Mouse (Mus musculus): Measurements from ENCODE around the gene Dpy19l2. TPM values are rescaled to one million over a fixed set of nuclear protein-coding genes. Genes with fewer than 3 reads are reported as not detected.
A peak's percentile ranks its signal among the peaks of the same experiment; 100 is the strongest.
"Not testable (repeated sequence)": the region's sequence is repeated elsewhere in the genome, so short reads cannot be mapped to it uniquely, and the experiment has no call there.

Dpy19l2 gene
- 0.08 TPM in 2 replicates for polyA plus RNA-seq (2014; fragmentation: Nextera tagmentation; extraction: Ambion mirVana)

- H3K4me2 ChIP-seq, result peak within 1 kb of the TSS; percentile 71
- peak; percentile 39; the same call in 1 of the 2 replicates for ATAC-seq (replicated peaks; ENCODE audit: low FRiP score)
- H3K27ac ChIP-seq (ENCODE audit: low read depth, low read length), result no peak within 1 kb of the TSS
- H3K9me3 ChIP-seq (ENCODE audit: control insufficient read depth, low read length), result no peaks in the 10 kb centered on the region
- H3K4me3 ChIP-seq (ENCODE audit: low read depth, low read length), result peak within 1 kb of the TSS; percentile 44
- H3K9ac ChIP-seq (ENCODE audit: low read depth, low read length), result 0 out of 2 replicates have a peak within 1 kb of the TSS, but pooled peaks have one; percentile 4
- DNase-seq (ENCODE audit: low spot score), result no peak
- no peaks in the 10 kb centered on the region for H3K36me3 ChIP-seq (ENCODE audit: control insufficient read depth, insufficient read depth, low read length)
- no peaks in the 10 kb centered on the region for H3K4me1 ChIP-seq (replicated peaks; ENCODE audit: control insufficient read depth, insufficient read depth, low read length)
- WGBS, result 2% methylated on average over 45 of the region's 45 CpGs
- peaks cover 5% of the 10 kb centered on the region; the same call in 1 of the 2 replicates for H3K27me3 ChIP-seq (replicated peaks; ENCODE audit: control insufficient read depth, insufficient read depth, low read length)
These were observed at the start of gene Dpy19l2 for GRCm38 (mm10) chr9:24695700-24696404. Gene Dpy19l2, minus strand, starts transcription at chr9:24696293.

GRCm38 (mm10) chr9:24744958-24745357 is 48.9 kb upstream of the Dpy19l2 start:
- 86% methylated on average over 5 of the region's 5 CpGs for WGBS
- no peaks in the 10 kb centered on the region for H3K4me1 ChIP-seq (replicated peaks; ENCODE audit: control insufficient read depth, insufficient read depth, low read length)

DNA sequence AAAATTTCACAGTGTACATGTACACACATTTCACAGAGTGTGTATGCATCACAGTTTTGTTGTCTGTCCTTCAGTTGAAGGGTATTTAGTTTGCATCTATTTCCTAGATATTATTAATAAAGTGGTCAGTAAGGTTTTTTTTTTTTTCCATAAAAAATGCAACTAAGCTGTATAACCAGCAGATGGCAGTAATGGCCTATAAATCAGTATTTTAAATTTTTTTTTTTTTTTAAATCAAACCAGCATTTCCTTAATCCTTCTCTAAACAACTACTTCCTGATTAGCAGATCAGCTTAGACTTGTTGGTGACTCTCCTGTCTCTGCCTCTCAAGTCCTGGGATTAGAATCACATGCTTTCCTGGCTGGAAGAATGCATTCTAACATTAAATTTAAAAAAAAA is 5.2 kb upstream of the Dpy19l2 start:
- no peak for ATAC-seq (replicated peaks; ENCODE audit: low FRiP score)
- H3K9me3 ChIP-seq (ENCODE audit: control insufficient read depth, low read length), result no peaks in the 10 kb centered on the region
- no peak for DNase-seq (ENCODE audit: low spot score)

More at GRCm38 (mm10) chr9:24744958-24745357, 48.9 kb upstream of the Dpy19l2 start:
- no peak overlapping the region for H3K4me3 ChIP-seq (ENCODE audit: low read depth, low read length)
- ATAC-seq (replicated peaks; ENCODE audit: low FRiP score) (no peak), DNase-seq (ENCODE audit: low spot score) (no peak)
- H3K27me3 ChIP-seq (replicated peaks; ENCODE audit: control insufficient read depth, insufficient read depth, low read length), result no peaks in the 10 kb centered on the region
- H3K9ac ChIP-seq (ENCODE audit: low read depth, low read length), result no peak overlapping the region
- no peaks in the 10 kb centered on the region for H3K36me3 ChIP-seq (ENCODE audit: control insufficient read depth, insufficient read depth, low read length)
- no peak overlapping the region for H3K4me2 ChIP-seq
- H3K9me3 ChIP-seq (ENCODE audit: control insufficient read depth, low read length), result no peaks in the 10 kb centered on the region
- H3K27ac ChIP-seq (ENCODE audit: low read depth, low read length), result no peak overlapping the region

GRCm38 (mm10) chr9:24696405-24696778 is 299 bp upstream of the Dpy19l2 start:
- Histone ChIP-seq H3K4me1 (replicated peaks; ENCODE audit: control insufficient read depth, insufficient read depth, low read length) (no peaks in the 10 kb centered on the region), H3K4me3 (ENCODE audit: low read depth, low read length) (peak overlapping the region; percentile 44), H3K27me3 (replicated peaks; ENCODE audit: control insufficient read depth, insufficient read depth, low read length) (peaks cover 5% of the 10 kb centered on the region; the same call in 1 of the 2 replicates), H3K36me3 (ENCODE audit: control insufficient read depth, insufficient read depth, low read length) (no peaks in the 10 kb centered on the region), H3K4me2 (peak overlapping the region; percentile 71), H3K9ac (ENCODE audit: low read depth, low read length) (no peak overlapping the region), H3K27ac (ENCODE audit: low read depth, low read length) (no peak overlapping the region), H3K9me3 (ENCODE audit: control insufficient read depth, low read length) (no peaks in the 10 kb centered on the region)
- ATAC-seq (replicated peaks; ENCODE audit: low FRiP score) (no peak), DNase-seq (ENCODE audit: low spot score) (peak; percentile 43)
- 11% methylated on average over 9 of the region's 9 CpGs for WGBS

More for the DNA sequence above, 5.2 kb upstream of the Dpy19l2 start:
- Histone ChIP-seq H3K4me1 (replicated peaks; ENCODE audit: control insufficient read depth, insufficient read depth, low read length) (no peaks in the 10 kb centered on the region), H3K9ac (ENCODE audit: low read depth, low read length) (no peak overlapping the region), H3K4me3 (ENCODE audit: low read depth, low read length) (no peak overlapping the region), H3K27me3 (replicated peaks; ENCODE audit: control insufficient read depth, insufficient read depth, low read length) (no peaks in the 10 kb centered on the region), H3K36me3 (ENCODE audit: control insufficient read depth, insufficient read depth, low read length) (no peaks in the 10 kb centered on the region), H3K4me2 (no peak overlapping the region), H3K27ac (ENCODE audit: low read depth, low read length) (no peak overlapping the region)

DNA sequence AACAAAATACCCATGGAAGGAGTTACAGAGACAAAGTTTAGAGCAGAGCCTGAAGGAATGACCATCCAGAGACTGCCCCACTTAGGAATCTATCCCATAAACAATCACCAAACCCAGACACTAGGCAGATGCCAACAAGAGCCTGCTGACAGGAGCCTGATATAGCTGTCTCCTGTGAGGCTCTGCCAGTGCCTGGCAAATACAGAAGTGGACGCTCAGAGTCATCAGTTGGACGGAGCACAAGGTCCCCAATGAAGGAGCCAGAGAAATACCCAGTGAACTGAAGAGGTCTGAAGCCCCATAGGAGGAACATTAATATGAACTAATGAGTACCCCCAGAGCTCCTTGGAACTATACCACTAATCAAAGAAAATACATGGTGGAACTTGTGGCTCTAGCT is 58.8 kb downstream of the Dpy19l2 start:
- WGBS, result 78% methylated on average over 2 of the region's 2 CpGs
- not testable (repeated sequence) for DNase-seq (ENCODE audit: low spot score); ATAC-seq (replicated peaks; ENCODE audit: low FRiP score); H3K36me3 ChIP-seq (ENCODE audit: control insufficient read depth, insufficient read depth, low read length); H3K4me2 ChIP-seq; H3K9ac ChIP-seq (ENCODE audit: low read depth, low read length); H3K4me1 ChIP-seq (replicated peaks; ENCODE audit: control insufficient read depth, insufficient read depth, low read length); H3K4me3 ChIP-seq (ENCODE audit: low read depth, low read length); H3K27ac ChIP-seq (ENCODE audit: low read depth, low read length); H3K9me3 ChIP-seq (ENCODE audit: control insufficient read depth, low read length); H3K27me3 ChIP-seq (replicated peaks; ENCODE audit: control insufficient read depth, insufficient read depth, low read length)

DNA sequence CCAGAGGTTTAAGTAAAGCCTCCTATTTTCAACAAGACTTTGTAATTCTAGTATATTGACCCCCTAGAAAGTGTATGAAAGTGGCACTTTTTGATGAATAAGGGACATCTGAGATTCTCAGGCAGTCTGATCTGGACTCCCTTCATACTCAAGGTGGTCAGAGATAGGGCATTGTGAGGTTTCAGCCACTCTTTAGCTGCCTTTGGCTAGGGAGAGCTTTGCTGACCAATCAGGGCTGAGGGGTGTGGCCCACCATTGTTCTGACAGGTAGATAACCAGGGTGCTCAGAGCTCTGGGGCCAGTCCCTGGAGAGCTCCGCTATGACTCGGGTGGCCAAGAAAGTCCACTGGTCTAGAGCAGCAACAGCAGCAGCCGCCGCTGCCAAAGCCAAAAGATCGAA is 71.2 kb downstream of the Dpy19l2 start, which contains the start of gene Cypt4:
TSS of gene Cypt4 (plus strand) at position 301 of the 400 bp plus-strand sequence.
- no peak for DNase-seq (ENCODE audit: low spot score)
- Histone ChIP-seq H3K4me3 (ENCODE audit: low read depth, low read length) (no peak within 1 kb of the TSS), H3K27me3 (replicated peaks; ENCODE audit: control insufficient read depth, insufficient read depth, low read length) (no peaks in the 10 kb centered on the region), H3K27ac (ENCODE audit: low read depth, low read length) (no peak within 1 kb of the TSS), H3K9me3 (ENCODE audit: control insufficient read depth, low read length) (no peaks in the 10 kb centered on the region), H3K9ac (ENCODE audit: low read depth, low read length) (no peak within 1 kb of the TSS), H3K4me1 (replicated peaks; ENCODE audit: control insufficient read depth, insufficient read depth, low read length) (no peaks in the 10 kb centered on the region), H3K4me2 (no peak within 1 kb of the TSS), H3K36me3 (ENCODE audit: control insufficient read depth, insufficient read depth, low read length) (no peaks in the 10 kb centered on the region)
- 83% methylated on average over 5 of the region's 5 CpGs for WGBS
- ATAC-seq (replicated peaks; ENCODE audit: low FRiP score), result no peak

- Histone ChIP-seq H3K27me3 (replicated peaks; ENCODE audit: control insufficient read depth, insufficient read depth, low read length) (no peaks in the 10 kb centered on the region), H3K4me1 (replicated peaks; ENCODE audit: control insufficient read depth, insufficient read depth, low read length) (no peaks in the 10 kb centered on the region), H3K36me3 (ENCODE audit: control insufficient read depth, insufficient read depth, low read length) (no peaks in the 10 kb centered on the region), H3K9ac (ENCODE audit: low read depth, low read length) (no peak overlapping the region), H3K4me3 (ENCODE audit: low read depth, low read length) (no peak overlapping the region), H3K27ac (ENCODE audit: low read depth, low read length) (no peak overlapping the region), H3K4me2 (no peak overlapping the region), H3K9me3 (ENCODE audit: control insufficient read depth, low read length) (no peaks in the 10 kb centered on the region)
- ATAC-seq (replicated peaks; ENCODE audit: low FRiP score) (no peak), DNase-seq (ENCODE audit: low spot score) (no peak)
- 32% methylated on average over 2 of the region's 2 CpGs for WGBS
These were observed 157.9 kb downstream of the Dpy19l2 start for GRCm38 (mm10) chr9:24538159-24538558.

- no peak for DNase-seq (ENCODE audit: low spot score)
- no peaks in the 10 kb centered on the region for H3K27me3 ChIP-seq (replicated peaks; ENCODE audit: control insufficient read depth, insufficient read depth, low read length)
- H3K27ac ChIP-seq (ENCODE audit: low read depth, low read length), result no peak overlapping the region
- H3K9ac ChIP-seq (ENCODE audit: low read depth, low read length), result no peak overlapping the region
- no peaks in the 10 kb centered on the region for H3K36me3 ChIP-seq (ENCODE audit: control insufficient read depth, insufficient read depth, low read length)
- H3K4me3 ChIP-seq (ENCODE audit: low read depth, low read length), result no peak overlapping the region
- no peaks in the 10 kb centered on the region for H3K4me1 ChIP-seq (replicated peaks; ENCODE audit: control insufficient read depth, insufficient read depth, low read length)
- peak; percentile 54; the same call in 1 of the 2 replicates for ATAC-seq (replicated peaks; ENCODE audit: low FRiP score)
- no peaks in the 10 kb centered on the region for H3K9me3 ChIP-seq (ENCODE audit: control insufficient read depth, low read length)
- H3K4me2 ChIP-seq, result no peak overlapping the region
- WGBS, result 56% methylated on average over 10 of the region's 10 CpGs
These were observed 179.4 kb downstream of the Dpy19l2 start for GRCm38 (mm10) chr9:24516575-24517139.

GRCm38 (mm10) chr9:24514078-24514469 is 182.0 kb downstream of the Dpy19l2 start:
- H3K27me3 ChIP-seq (replicated peaks; ENCODE audit: control insufficient read depth, insufficient read depth, low read length), result no peaks in the 10 kb centered on the region
- no peaks in the 10 kb centered on the region for H3K36me3 ChIP-seq (ENCODE audit: control insufficient read depth, insufficient read depth, low read length)
- no peaks in the 10 kb centered on the region for H3K9me3 ChIP-seq (ENCODE audit: control insufficient read depth, low read length)
- ATAC-seq (replicated peaks; ENCODE audit: low FRiP score), result no peak
- WGBS, result 71% methylated on average over 5 of the region's 5 CpGs
- H3K9ac ChIP-seq (ENCODE audit: low read depth, low read length), result no peak overlapping the region
- H3K4me2 ChIP-seq, result no peak overlapping the region
- no peak overlapping the region for H3K4me3 ChIP-seq (ENCODE audit: low read depth, low read length)
- H3K4me1 ChIP-seq (replicated peaks; ENCODE audit: control insufficient read depth, insufficient read depth, low read length), result no peaks in the 10 kb centered on the region
- no peak overlapping the region for H3K27ac ChIP-seq (ENCODE audit: low read depth, low read length)
- DNase-seq (ENCODE audit: low spot score), result no peak

Data from liver, embryonic 11.5 days (tissue).